Mouse (Mus musculus) hindbrain, embryonic 11.5 days (tissue): ENCODE measurements around the gene Mr1. TPM values are rescaled to one million over a fixed set of nuclear protein-coding genes. Genes with fewer than 3 reads are reported as not detected.

Experiments
- ATAC-seq: fragments of 200-750 bp; cut with Nextera tagmentation; 2 replicates; pipeline ENCODE4 v1.8.0; 2017; ENCODE audit warnings: mild to moderate bottlenecking, moderate TSS enrichment, moderate library complexity; ENCODE audit not compliant: low FRiP score
- DNase-seq: peaks from one replicate; pipeline ENCODE4 v3.0.0-alpha.2; 2015; ENCODE audit warnings: low spot score
- H3K27ac ChIP-seq: fragments of 300-500 bp; sonication (generic); 2 replicates; pipeline ENCODE4 v1.5.1; 2014; ENCODE audit warnings: mild to moderate bottlenecking, low read depth, low read length
- H3K27me3 ChIP-seq: fragments of 300-500 bp; sonication (generic); 2 replicates; pipeline ENCODE4 v1.6.1; 2014; ENCODE audit warnings: mild to moderate bottlenecking, low read length, moderate library complexity, mixed read lengths; ENCODE audit not compliant: control insufficient read depth, insufficient read depth
- H3K36me3 ChIP-seq: fragments of 300-500 bp; sonication (generic); 2 replicates; pipeline ENCODE4 v1.6.1; 2014; ENCODE audit warnings: mild to moderate bottlenecking, low read length, moderate library complexity, mixed read lengths; ENCODE audit not compliant: control insufficient read depth, insufficient read depth
- H3K4me1 ChIP-seq: fragments of 300-500 bp; sonication (generic); replicated peaks from 2 replicates; pipeline ENCODE4 v1.6.1; 2014; ENCODE audit warnings: low read length, mixed read lengths; ENCODE audit not compliant: control insufficient read depth, insufficient read depth
- H3K4me2 ChIP-seq: fragments of 300-500 bp; sonication (generic); replicated peaks from 2 replicates; pipeline ENCODE4 v1.6.1; 2014; ENCODE audit warnings: mild to moderate bottlenecking, low read depth, low read length
- H3K4me3 ChIP-seq: fragments of 300-500 bp; sonication (generic); 2 replicates; pipeline ENCODE4 v1.5.1; 2014; ENCODE audit warnings: low read depth, low read length
- H3K9ac ChIP-seq: fragments of 300-500 bp; sonication (generic); 2 replicates; pipeline ENCODE4 v1.6.1; 2014; ENCODE audit warnings: low read depth, low read length
- H3K9me3 ChIP-seq: fragments of 300-500 bp; sonication (generic); 2 replicates; pipeline ENCODE4 v1.6.1; 2016; ENCODE audit warnings: low read length; ENCODE audit not compliant: control insufficient read depth
- WGBS: fragments of 180-500 bp; shearing (Covaris S2); extraction: QIAGEN DNeasy Blood & Tissue Kit; methylation state at CpG from one replicate; pipeline ENCODE4 v1.1.7; 2014; 5-methylcytosine and 5-hydroxymethylcytosine counted together
- polyA plus RNA-seq: library from polyadenylated mRNA; unstranded; fragments of >200 nt; fragmentation: Nextera tagmentation; extraction: Ambion mirVana; gene quantifications from 2 replicates; pipeline ENCODE4 v1.2.1, GENCODE M21; 2014

Mr1 gene
- polyA plus RNA-seq, 1 experiment from 2014 or later, result 1.9 TPM

GRCm38 (mm10) chr1:155086416-155086815 is 60.2 kb downstream of the Mr1 start:
- H3K9ac ChIP-seq, result no peak overlapping the region
- WGBS, result 7% methylated on average over 7 of the region's 7 CpGs

GRCm38 (mm10) chr1:155084839-155085238 is 61.8 kb downstream of the Mr1 start:
- no peaks in the 10 kb centered on the region for H3K9me3 ChIP-seq
- H3K9ac ChIP-seq, result no peak overlapping the region
- H3K27ac ChIP-seq, result no peak overlapping the region
- ATAC-seq, result no peak
- H3K36me3 ChIP-seq, result no peaks in the 10 kb centered on the region
- peaks cover 11% of the 10 kb centered on the region; the same call in 1 of the 2 replicates for H3K4me1 ChIP-seq
- no peak overlapping the region for H3K4me3 ChIP-seq
- no peaks in the 10 kb centered on the region for H3K27me3 ChIP-seq
- no peak for DNase-seq
- H3K4me2 ChIP-seq, result no peak overlapping the region
- WGBS, result 55% methylated on average over 8 of the region's 8 CpGs

More at GRCm38 (mm10) chr1:155086416-155086815, 60.2 kb downstream of the Mr1 start:
- Histone ChIP-seq H3K36me3 (no peaks in the 10 kb centered on the region), H3K4me1 (peaks cover 11% of the 10 kb centered on the region; the same call in 1 of the 2 replicates), H3K9me3 (no peaks in the 10 kb centered on the region), H3K27ac (0 out of 2 replicates have a peak overlapping the region, but pooled peaks have one; percentile 25), H3K4me3 (no peak overlapping the region), H3K27me3 (no peaks in the 10 kb centered on the region), H3K4me2 (no peak overlapping the region)
- ATAC-seq (no peak), DNase-seq (no peak)

GRCm38 (mm10) chr1:155083271-155084265 is 63.0 kb downstream of the Mr1 start:
- Histone ChIP-seq H3K27ac (peak overlapping the region; percentile 99), H3K9ac (peak overlapping the region; percentile 66), H3K27me3 (no peaks in the 10 kb centered on the region), H3K4me1 (peaks cover 11% of the 10 kb centered on the region; the same call in 1 of the 2 replicates), H3K4me3 (peak overlapping the region; percentile 31), H3K9me3 (no peaks in the 10 kb centered on the region), H3K4me2 (peak overlapping the region; percentile 61), H3K36me3 (no peaks in the 10 kb centered on the region)
- WGBS, result 1% methylated on average over 40 of the region's 77 CpGs
- peak; percentile 95 for ATAC-seq
- peak; percentile 95 for DNase-seq

GRCm38 (mm10) chr1:155082965-155083268 is 63.7 kb downstream of the Mr1 start:
- peak overlapping the region; percentile 31 for H3K4me3 ChIP-seq
- peak overlapping the region; percentile 61 for H3K4me2 ChIP-seq
- peak overlapping the region; percentile 62 for H3K9ac ChIP-seq
- H3K27me3 ChIP-seq, result no peaks in the 10 kb centered on the region
- H3K4me1 ChIP-seq, result peaks cover 11% of the 10 kb centered on the region; the same call in 1 of the 2 replicates
- H3K36me3 ChIP-seq, result no peaks in the 10 kb centered on the region
- peak overlapping the region; percentile 99 for H3K27ac ChIP-seq
- no peaks in the 10 kb centered on the region for H3K9me3 ChIP-seq
- DNase-seq (peak; percentile 87), ATAC-seq (no peak; the same call in 1 of the 2 replicates)
- WGBS, result 4% methylated on average over 15 of the region's 18 CpGs

- H3K4me2 ChIP-seq, result peak overlapping the region; percentile 61
- peaks cover 11% of the 10 kb centered on the region; the same call in 1 of the 2 replicates for H3K4me1 ChIP-seq
- no peak for ATAC-seq
These were observed 64.3 kb downstream of the Mr1 start for GRCm38 (mm10) chr1:155082158-155082964.

DNA sequence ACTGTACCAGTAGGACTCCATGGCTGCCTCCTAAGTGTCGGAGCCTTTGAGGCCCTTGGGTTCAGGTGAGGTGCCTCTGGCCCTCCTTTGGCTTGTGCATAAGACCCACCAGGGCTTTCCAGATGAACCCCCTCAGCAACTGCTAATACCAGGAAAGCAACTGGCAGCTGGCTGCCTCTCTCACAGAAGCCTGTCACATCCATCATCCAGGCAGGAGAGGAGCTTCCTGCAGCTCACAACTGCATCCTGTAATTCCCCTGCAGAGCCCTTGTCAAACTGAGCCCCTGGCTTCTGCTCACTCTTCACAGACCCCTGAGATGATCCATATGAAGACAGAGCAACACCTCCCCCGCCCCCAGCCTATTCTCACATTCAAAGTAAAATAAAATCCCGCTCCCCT is 68.9 kb downstream of the Mr1 start:
- H3K4me2 ChIP-seq, result no peak overlapping the region
- H3K4me1 ChIP-seq, result peaks cover 2% of the 10 kb centered on the region; the same call in 1 of the 2 replicates
- peak; percentile 31 for ATAC-seq
- no peak overlapping the region for H3K4me3 ChIP-seq
- DNase-seq, result no peak
- no peaks in the 10 kb centered on the region for H3K9me3 ChIP-seq
- WGBS, result 31% methylated on average over 3 of the region's 3 CpGs
- no peak overlapping the region for H3K9ac ChIP-seq
- H3K27me3 ChIP-seq, result no peaks in the 10 kb centered on the region
- no peaks in the 10 kb centered on the region for H3K36me3 ChIP-seq
- 0 out of 2 replicates have a peak overlapping the region, but pooled peaks have one; percentile 60 for H3K27ac ChIP-seq

More at GRCm38 (mm10) chr1:155082158-155082964, 64.3 kb downstream of the Mr1 start:
- H3K27me3 ChIP-seq, result no peaks in the 10 kb centered on the region
- 4% methylated on average over 11 of the region's 11 CpGs for WGBS
- H3K36me3 ChIP-seq, result no peaks in the 10 kb centered on the region
- no peak overlapping the region for H3K4me3 ChIP-seq
- H3K9me3 ChIP-seq, result no peaks in the 10 kb centered on the region
- peak overlapping the region; percentile 24; the same call in 1 of the 2 replicates for H3K9ac ChIP-seq
- peak overlapping the region; percentile 99 for H3K27ac ChIP-seq
- no peak for DNase-seq

Other genes with a start within 250 kb of the Mr1 start
- 12.7 and 17.1 TPM in 2 replicates for gene Ier5, start 47.2 kb downstream of the Mr1 start, polyA plus RNA-seq
- gene Stx6, start 11.9 kb upstream of the Mr1 start, polyA plus RNA-seq, result 99.6 and 101 TPM in 2 replicates
- 1.7 and 2.5 TPM in 2 replicates for gene BC034090, start 97.6 kb upstream of the Mr1 start, polyA plus RNA-seq